Mouse (Mus musculus): Measurements from ENCODE around the gene Plppr5. TPM values are rescaled to one million over a fixed set of nuclear protein-coding genes. Genes with fewer than 3 reads are reported as not detected.

The Plppr5 gene
- polyA plus RNA-seq, 1 experiment from 2014 or later, result 0.48 TPM

DNA sequence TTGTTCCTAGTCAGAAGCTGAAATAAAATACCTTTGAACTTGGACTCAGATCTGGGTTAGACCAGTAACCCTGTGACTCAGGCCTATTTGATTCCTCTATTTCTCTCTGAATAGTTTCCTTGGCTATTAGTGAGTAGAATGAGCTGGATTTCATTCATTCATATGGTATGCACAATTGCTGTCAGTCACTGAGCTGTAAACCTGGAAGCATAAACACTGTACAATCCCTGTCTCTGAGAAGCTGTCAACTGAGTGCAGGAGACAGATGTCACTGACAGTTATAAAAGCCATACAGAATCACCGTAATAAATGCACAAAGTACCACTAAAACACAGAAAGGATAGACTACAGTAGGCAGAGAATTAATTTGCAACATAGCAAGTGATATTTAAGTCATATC, 40.2 kb downstream of the Plppr5 start:
- Histone ChIP-seq H3K9me3 (no peaks in the 10 kb centered on the region), H3K27me3 (no peaks in the 10 kb centered on the region), H3K4me1 (no peaks in the 10 kb centered on the region), H3K9ac (no peak overlapping the region), H3K4me2 (no peak overlapping the region), H3K4me3 (no peak overlapping the region), H3K36me3 (no peaks in the 10 kb centered on the region), H3K27ac (no peak overlapping the region)
- no peak for ATAC-seq (ENCODE audit: insufficient number of reproducible peaks, insufficient read depth, low FRiP score, low TSS enrichment, low read depth)
- WGBS, result 82% methylated on average over 1 of the region's 1 CpGs

DNA sequence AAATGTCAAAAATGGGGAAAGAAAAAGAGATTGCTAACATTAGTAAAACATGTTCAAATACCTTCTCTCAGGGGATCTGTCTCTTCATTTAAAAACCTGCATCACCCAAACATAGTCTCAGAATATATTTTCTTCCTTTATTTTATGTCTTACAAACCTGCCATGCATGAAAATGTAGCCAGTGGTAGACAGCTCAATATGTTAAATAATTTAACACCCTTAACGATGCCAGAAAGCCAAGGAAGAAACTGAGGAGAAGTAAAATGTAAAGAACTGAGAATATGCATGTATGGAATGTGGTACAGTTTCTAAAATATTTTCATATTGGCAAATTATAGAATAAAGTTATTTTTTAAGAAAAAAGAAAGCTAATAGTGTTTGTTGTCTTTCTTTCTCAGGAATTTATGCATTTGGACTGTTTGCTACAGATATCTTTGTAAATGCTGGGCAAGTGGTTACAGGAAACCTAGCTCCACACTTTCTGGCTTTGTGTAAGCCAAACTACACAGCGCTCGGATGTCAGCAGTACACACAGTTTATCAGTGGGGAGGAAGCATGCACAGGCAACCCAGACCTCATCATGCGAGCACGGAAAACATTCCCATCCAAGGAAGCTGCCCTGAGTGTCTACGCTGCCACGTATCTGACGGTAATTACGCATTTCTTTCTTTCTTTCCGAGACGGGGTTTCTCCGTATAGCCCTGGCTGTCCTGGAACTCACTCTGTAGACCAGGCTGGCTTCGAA, 50.8 kb downstream of the Plppr5 start:
- no peaks in the 10 kb centered on the region for H3K9me3 ChIP-seq
- no peak overlapping the region for H3K9ac ChIP-seq
- H3K4me1 ChIP-seq, result no peaks in the 10 kb centered on the region
- ATAC-seq (ENCODE audit: insufficient number of reproducible peaks, insufficient read depth, low FRiP score, low TSS enrichment, low read depth), result no peak
- no peak overlapping the region for H3K4me3 ChIP-seq
- H3K36me3 ChIP-seq, result no peaks in the 10 kb centered on the region
- H3K27me3 ChIP-seq, result no peaks in the 10 kb centered on the region
- no peak overlapping the region for H3K4me2 ChIP-seq
- H3K27ac ChIP-seq, result no peak overlapping the region
- 89% methylated on average over 13 of the region's 13 CpGs for WGBS

DNA sequence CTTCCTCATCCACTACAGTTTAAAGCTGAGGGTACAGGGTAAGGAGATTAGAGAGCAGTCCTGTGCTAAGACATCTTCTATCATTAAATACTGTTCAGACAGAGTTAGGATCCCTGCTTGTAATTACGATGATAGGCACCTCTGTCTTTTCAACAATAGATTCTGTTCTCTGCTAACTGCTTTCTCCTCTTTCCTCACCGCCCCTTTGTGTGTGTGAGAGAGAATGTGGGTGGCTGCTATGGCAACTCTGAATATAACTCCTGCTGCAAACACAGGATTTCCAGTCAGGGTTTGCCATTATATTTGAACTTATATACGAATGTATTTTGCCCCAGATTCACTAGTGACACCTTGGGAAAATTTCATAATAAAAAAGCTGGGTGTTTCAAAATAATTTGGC, 54.2 kb downstream of the Plppr5 start:
- ATAC-seq (ENCODE audit: insufficient number of reproducible peaks, insufficient read depth, low FRiP score, low TSS enrichment, low read depth), result no peak
- no peaks in the 10 kb centered on the region for H3K36me3 ChIP-seq
- no peak overlapping the region for H3K4me2 ChIP-seq
- no peak overlapping the region for H3K27ac ChIP-seq
- H3K27me3 ChIP-seq, result no peaks in the 10 kb centered on the region
- H3K4me3 ChIP-seq, result no peak overlapping the region
- H3K4me1 ChIP-seq, result no peaks in the 10 kb centered on the region
- no peaks in the 10 kb centered on the region for H3K9me3 ChIP-seq
- H3K9ac ChIP-seq, result no peak overlapping the region
- 69% methylated on average over 3 of the region's 3 CpGs for WGBS

DNA sequence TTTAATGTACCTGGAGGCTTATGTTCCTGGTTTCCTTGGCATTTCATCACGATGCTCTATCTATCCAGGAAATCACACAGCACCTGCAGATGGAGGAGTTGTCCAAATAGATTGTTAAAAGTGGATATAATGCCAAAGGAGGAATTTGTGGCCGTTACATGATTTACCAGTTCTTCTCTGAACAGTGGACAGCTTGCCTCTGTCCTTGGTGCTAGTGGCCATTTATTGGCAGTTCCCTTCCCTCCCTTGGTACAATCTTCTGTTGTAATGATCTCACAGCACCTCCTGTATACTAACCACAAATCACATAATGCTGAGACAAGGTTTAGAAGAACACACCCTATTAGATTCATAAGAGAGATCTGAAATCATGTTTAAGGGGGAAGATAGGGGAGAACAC, 55.7 kb downstream of the Plppr5 start:
- Histone ChIP-seq H3K4me1 (no peaks in the 10 kb centered on the region), H3K9me3 (no peaks in the 10 kb centered on the region), H3K27me3 (no peaks in the 10 kb centered on the region), H3K9ac (no peak overlapping the region), H3K4me3 (no peak overlapping the region), H3K27ac (no peak overlapping the region), H3K4me2 (no peak overlapping the region), H3K36me3 (no peaks in the 10 kb centered on the region)
- WGBS, result 48% methylated on average over 2 of the region's 2 CpGs
- ATAC-seq (ENCODE audit: insufficient number of reproducible peaks, insufficient read depth, low FRiP score, low TSS enrichment, low read depth), result no peak

DNA sequence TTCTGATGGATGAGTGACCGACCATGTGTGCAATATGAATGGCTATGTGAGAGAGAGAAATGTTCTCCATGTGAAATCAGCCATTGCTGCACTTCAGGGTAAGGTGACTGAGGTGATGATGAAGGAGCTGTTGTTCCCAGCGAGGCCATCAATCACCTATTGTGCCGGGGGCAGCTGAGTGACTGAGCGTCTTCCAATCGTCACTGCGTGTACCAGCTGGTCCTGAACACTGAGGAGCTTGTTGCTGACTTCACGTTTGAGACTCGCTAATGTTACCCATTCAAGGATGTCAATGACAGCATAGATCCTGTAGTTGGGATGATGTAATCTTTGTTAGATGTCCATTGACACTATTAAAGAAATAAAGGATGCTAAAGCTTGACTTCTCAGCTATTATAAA, 74.0 kb downstream of the Plppr5 start:
- Histone ChIP-seq H3K27ac (no peak overlapping the region), H3K27me3 (no peaks in the 10 kb centered on the region), H3K4me2 (no peak overlapping the region), H3K9ac (no peak overlapping the region), H3K9me3 (no peaks in the 10 kb centered on the region), H3K4me1 (no peaks in the 10 kb centered on the region), H3K4me3 (no peak overlapping the region), H3K36me3 (no peaks in the 10 kb centered on the region)
- 51% methylated on average over 8 of the region's 8 CpGs for WGBS
- no peak for ATAC-seq (ENCODE audit: insufficient number of reproducible peaks, insufficient read depth, low FRiP score, low TSS enrichment, low read depth)

DNA sequence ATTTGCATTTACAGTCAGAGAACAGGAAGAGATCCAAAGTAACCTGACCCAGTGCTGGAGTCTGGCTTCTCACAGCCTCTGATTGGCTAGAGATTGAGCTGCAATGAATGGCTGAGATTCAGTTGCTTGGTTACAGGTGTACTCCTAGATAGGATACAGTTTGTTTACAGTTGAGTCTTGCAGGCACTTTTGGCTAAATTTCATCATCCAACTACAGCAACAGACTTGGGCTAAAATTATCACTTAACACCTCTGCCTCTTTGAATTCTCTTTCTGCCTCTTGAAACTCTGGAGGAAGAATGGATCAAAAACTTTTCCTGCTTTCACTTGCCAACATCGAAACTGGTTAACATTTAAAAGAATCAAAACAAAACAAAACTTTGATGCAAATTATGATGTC, 89.7 kb downstream of the Plppr5 start:
- H3K27ac ChIP-seq, result no peak overlapping the region
- H3K9me3 ChIP-seq, result no peaks in the 10 kb centered on the region
- H3K4me1 ChIP-seq, result no peaks in the 10 kb centered on the region
- H3K4me2 ChIP-seq, result no peak overlapping the region
- no peak for ATAC-seq (ENCODE audit: insufficient number of reproducible peaks, insufficient read depth, low FRiP score, low TSS enrichment, low read depth)
- H3K9ac ChIP-seq, result no peak overlapping the region
- H3K36me3 ChIP-seq, result no peaks in the 10 kb centered on the region
- H3K4me3 ChIP-seq, result no peak overlapping the region
- 85% methylated on average over 1 of the region's 1 CpGs for WGBS
- no peaks in the 10 kb centered on the region for H3K27me3 ChIP-seq

DNA sequence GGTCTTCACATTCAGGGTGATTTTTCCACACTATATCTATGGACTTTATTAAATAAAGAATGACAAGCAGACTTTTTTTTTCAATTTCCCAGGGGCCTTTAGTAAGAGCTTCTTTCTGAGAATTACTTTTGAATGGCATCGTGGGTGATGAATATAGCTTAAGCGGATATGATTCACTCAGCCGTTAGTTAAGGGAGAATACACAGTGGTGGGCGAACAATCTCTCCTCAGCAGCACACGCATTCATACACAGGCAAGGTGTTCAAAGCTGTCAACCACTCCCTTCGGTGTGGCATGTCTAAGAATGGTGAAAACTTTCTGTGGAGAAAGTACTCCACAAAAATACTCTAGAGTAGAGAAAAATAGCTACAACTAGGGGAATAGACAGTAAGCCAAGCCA, 104.6 kb downstream of the Plppr5 start:
- Histone ChIP-seq H3K4me3 (no peak overlapping the region), H3K4me2 (no peak overlapping the region), H3K9ac (no peak overlapping the region), H3K27ac (no peak overlapping the region), H3K36me3 (no peaks in the 10 kb centered on the region), H3K27me3 (no peaks in the 10 kb centered on the region), H3K4me1 (no peaks in the 10 kb centered on the region), H3K9me3 (no peaks in the 10 kb centered on the region)
- WGBS, result 91% methylated on average over 6 of the region's 6 CpGs
- no peak for ATAC-seq (ENCODE audit: insufficient number of reproducible peaks, insufficient read depth, low FRiP score, low TSS enrichment, low read depth)

DNA sequence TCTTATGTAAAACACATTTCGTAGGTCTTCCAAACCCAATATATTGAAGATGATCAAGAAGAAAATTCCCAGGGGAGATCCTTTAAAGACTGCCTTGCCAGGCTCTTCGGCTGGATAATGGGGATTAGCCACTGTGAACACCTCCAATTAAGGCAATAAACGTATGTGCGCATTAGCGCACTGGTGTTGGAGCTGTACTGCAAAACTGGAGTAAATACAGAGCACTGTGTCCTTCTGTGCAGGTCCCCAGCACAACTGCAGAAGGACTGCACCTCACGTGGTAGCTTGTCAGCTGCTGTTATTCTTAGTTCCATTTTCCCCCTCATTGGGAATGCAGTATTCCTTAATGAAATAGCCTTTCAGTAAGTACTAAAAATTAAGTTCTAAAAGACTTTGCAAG, 110.0 kb downstream of the Plppr5 start:
- H3K4me2 ChIP-seq, result no peak overlapping the region

DNA sequence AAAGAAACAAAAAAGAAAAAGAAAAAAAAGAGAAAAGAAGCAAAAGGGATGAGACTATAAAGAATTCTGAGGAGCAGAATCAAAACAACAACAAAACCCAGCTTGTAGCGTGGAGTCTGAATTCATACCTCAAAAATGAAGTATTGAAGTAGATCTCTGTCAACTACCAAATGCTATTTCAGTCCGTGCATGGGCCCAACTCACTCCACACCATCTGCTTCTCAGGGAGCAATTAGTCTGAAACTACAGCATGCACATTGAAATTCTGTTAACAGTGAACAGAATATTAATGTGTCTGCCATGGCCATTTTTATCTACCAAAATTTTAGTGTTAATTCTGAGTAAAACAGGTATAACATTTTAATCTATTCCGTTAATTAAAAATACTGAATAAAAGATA, 111.4 kb downstream of the Plppr5 start:
- Histone ChIP-seq H3K36me3 (no peaks in the 10 kb centered on the region), H3K9me3 (no peaks in the 10 kb centered on the region), H3K4me1 (no peaks in the 10 kb centered on the region), H3K4me2 (no peak overlapping the region), H3K27ac (no peak overlapping the region), H3K9ac (no peak overlapping the region), H3K4me3 (no peak overlapping the region), H3K27me3 (no peaks in the 10 kb centered on the region)
- ATAC-seq (ENCODE audit: insufficient number of reproducible peaks, insufficient read depth, low FRiP score, low TSS enrichment, low read depth), result no peak
- WGBS, result 84% methylated on average over 3 of the region's 3 CpGs

More for the DNA sequence above, 110.0 kb downstream of the Plppr5 start:
- H3K36me3 ChIP-seq, result no peaks in the 10 kb centered on the region
- H3K9me3 ChIP-seq, result no peaks in the 10 kb centered on the region
- H3K27ac ChIP-seq, result no peak overlapping the region
- no peaks in the 10 kb centered on the region for H3K4me1 ChIP-seq
- ATAC-seq (ENCODE audit: insufficient number of reproducible peaks, insufficient read depth, low FRiP score, low TSS enrichment, low read depth), result no peak
- no peaks in the 10 kb centered on the region for H3K27me3 ChIP-seq
- H3K4me3 ChIP-seq, result no peak overlapping the region
- 77% methylated on average over 6 of the region's 6 CpGs for WGBS
- no peak overlapping the region for H3K9ac ChIP-seq

DNA sequence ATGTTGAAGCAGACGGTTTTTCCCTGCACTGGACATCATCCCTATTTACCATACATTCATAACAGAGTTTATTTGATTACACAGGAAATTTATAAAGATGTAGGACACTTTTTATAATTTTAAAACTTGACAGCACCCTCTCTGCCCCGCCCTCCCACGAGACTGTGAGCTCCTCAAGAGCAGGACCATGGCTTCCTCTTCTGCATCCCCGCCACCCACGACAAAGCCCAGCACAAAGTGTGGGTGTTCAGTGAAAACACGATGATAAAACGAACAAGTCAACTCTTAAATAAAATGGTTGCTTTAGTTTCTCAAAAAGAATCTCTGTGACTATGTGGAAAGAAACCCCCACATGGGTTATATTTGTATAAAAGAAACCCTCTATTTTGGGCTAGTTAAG, 112.0 kb downstream of the Plppr5 start:
- no peak for ATAC-seq (ENCODE audit: insufficient number of reproducible peaks, insufficient read depth, low FRiP score, low TSS enrichment, low read depth)
- no peaks in the 10 kb centered on the region for H3K4me1 ChIP-seq
- H3K36me3 ChIP-seq, result no peaks in the 10 kb centered on the region
- H3K9ac ChIP-seq, result no peak overlapping the region
- 84% methylated on average over 7 of the region's 7 CpGs for WGBS
- H3K27me3 ChIP-seq, result no peaks in the 10 kb centered on the region
- H3K9me3 ChIP-seq, result no peaks in the 10 kb centered on the region
- H3K4me3 ChIP-seq, result no peak overlapping the region
- H3K27ac ChIP-seq, result no peak overlapping the region
- H3K4me2 ChIP-seq, result no peak overlapping the region

DNA sequence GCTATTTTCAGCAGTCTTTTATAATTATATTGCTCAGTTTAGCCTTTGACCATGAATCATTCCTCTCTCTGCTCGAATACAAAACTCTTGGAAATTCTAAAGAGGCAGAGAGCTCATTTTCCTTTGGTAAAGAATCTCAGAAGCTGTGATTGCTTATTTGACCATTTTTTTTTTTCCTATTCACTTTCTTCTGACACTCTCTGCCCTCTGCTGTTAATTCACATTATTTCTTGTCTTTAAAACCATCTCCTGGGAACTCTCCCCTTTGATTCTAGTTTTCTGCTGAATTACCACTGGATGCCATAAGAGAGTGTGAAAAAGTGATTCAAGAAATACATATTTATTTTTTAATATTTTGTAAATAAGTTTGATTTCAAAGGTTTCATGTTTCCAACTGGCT, 120.1 kb downstream of the Plppr5 start:
- Histone ChIP-seq H3K27ac (no peak overlapping the region), H3K36me3 (no peaks in the 10 kb centered on the region), H3K9me3 (no peaks in the 10 kb centered on the region), H3K4me2 (no peak overlapping the region), H3K4me3 (no peak overlapping the region), H3K4me1 (no peaks in the 10 kb centered on the region), H3K9ac (no peak overlapping the region), H3K27me3 (no peaks in the 10 kb centered on the region)
- no peak for ATAC-seq (ENCODE audit: insufficient number of reproducible peaks, insufficient read depth, low FRiP score, low TSS enrichment, low read depth)
- 69% methylated on average over 1 of the region's 1 CpGs for WGBS

DNA sequence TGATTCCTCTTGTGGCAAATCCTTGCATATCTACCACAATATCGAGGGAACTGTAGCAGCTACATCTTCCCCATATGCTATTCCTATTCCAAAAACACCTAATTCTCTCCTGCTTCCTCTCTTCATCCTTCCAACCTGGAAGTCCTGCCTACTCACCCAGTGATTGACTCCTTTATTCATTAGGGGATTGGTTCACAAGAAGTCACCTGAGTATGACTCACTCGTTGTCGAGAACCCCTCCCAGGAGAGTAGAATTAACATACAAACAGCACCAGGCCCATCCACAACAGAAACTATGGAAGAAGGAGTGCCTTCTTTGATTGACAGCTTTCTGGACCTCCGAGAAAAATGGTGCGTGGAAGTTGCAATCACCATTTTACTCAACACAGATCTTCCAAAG, 121.7 kb downstream of the Plppr5 start:
- no peak overlapping the region for H3K4me2 ChIP-seq
- no peaks in the 10 kb centered on the region for H3K4me1 ChIP-seq
- H3K4me3 ChIP-seq, result no peak overlapping the region
- H3K9me3 ChIP-seq, result no peaks in the 10 kb centered on the region
- no peak overlapping the region for H3K27ac ChIP-seq
- 87% methylated on average over 5 of the region's 5 CpGs for WGBS
- no peaks in the 10 kb centered on the region for H3K36me3 ChIP-seq
- H3K27me3 ChIP-seq, result no peaks in the 10 kb centered on the region
- no peak overlapping the region for H3K9ac ChIP-seq
- no peak for ATAC-seq (ENCODE audit: insufficient number of reproducible peaks, insufficient read depth, low FRiP score, low TSS enrichment, low read depth)

Measured in embryonic facial prominence, embryonic 13.5 days (tissue).